Mouse (Mus musculus) stomach, postnatal 0 days (tissue): ENCODE measurements around the gene Vmn1r192.
"Not testable (repeated sequence)": the region's sequence is repeated elsewhere in the genome, so short reads cannot be mapped to it uniquely, and the experiment has no call there.

Experiments used
- CTCF ChIP-seq: IDR thresholded peaks from 2 replicates; pipeline ENCODE4 v1.5.1; 2016; ENCODE audit warnings: antibody characterized with exemption, low read depth, mild to moderate bottlenecking, moderate library complexity
- EP300 ChIP-seq: optimal IDR thresholded peaks from 2 replicates; pipeline ENCODE3; 2016; ENCODE audit warnings: antibody characterized with exemption

DNA sequence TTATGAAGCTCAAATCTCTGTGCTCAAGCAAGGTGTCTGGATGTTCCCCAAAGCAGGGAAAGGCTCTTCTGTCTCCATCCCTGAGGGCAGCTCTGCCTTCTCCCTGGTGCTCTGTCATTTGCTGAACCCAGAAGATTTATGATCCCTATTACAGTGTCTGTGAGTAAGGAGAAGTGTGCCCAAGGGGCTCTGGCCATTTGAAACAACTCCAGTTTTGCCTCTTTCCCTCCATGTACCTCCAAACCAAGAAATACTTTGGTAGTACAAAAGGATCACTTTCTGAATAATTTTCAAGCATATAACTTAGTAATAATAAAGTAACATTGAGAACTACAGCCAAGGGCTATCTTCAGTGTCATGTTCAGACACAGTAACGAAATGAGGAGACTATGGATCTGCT is 32.1 kb upstream of the Vmn1r192 start, which contains the start of gene Vmn1r193:
- not testable (repeated sequence) for TF ChIP-seq CTCF, EP300
